Mouse (Mus musculus) kidney, adult 2 months (tissue): ENCODE data around the gene Tuba3a. TPM values are rescaled to one million over a fixed set of nuclear protein-coding genes. Genes with fewer than 3 reads are reported as not detected.
A peak's percentile ranks its signal among the peaks of the same experiment; 100 is the strongest.
"Not testable (repeated sequence)": the region's sequence is repeated elsewhere in the genome, so short reads cannot be mapped to it uniquely, and the experiment has no call there.

Experiments
- DNase-seq: peaks from one replicate; pipeline ENCODE4 v3.0.0; 2021
- H3K27ac ChIP-seq: fragments of 200-500 bp; 2 replicates; pipeline ENCODE4 v1.5.1; 2012; ENCODE audit warnings: low read depth, low read length, control low read depth, inconsistent platforms; ENCODE audit not compliant: insufficient read depth
- H3K27me3 ChIP-seq: fragments of 200-500 bp; replicated peaks from 2 replicates; pipeline ENCODE4 v1.6.1; 2012; ENCODE audit warnings: mild to moderate bottlenecking, moderate library complexity, low read length, inconsistent platforms; ENCODE audit not compliant: control insufficient read depth, insufficient read depth
- H3K36me3 ChIP-seq: fragments of 200-500 bp; 2 replicates; pipeline ENCODE4 v1.6.1; 2012; ENCODE audit warnings: mild to moderate bottlenecking, moderate library complexity, low read length, inconsistent platforms; ENCODE audit not compliant: control insufficient read depth, insufficient read depth
- H3K4me1 ChIP-seq: fragments of 200-500 bp; 2 replicates; pipeline ENCODE4 v1.6.1; 2011; ENCODE audit warnings: low read length; ENCODE audit not compliant: control insufficient read depth, insufficient read depth
- H3K4me3 ChIP-seq: fragments of 200-500 bp; 2 replicates; pipeline ENCODE4 v1.5.1; 2011; ENCODE audit warnings: mild to moderate bottlenecking, low read depth, low read length, control low read depth; ENCODE audit not compliant: insufficient read depth
- CTCF ChIP-seq: fragments of 200-500 bp; conservative IDR thresholded peaks from 2 replicates; pipeline ENCODE4 v1.5.1; 2011; ENCODE audit warnings: low read depth, mild to moderate bottlenecking, control low read depth, low read length, moderate library complexity, mixed read lengths; ENCODE audit not compliant: insufficient read depth, insufficient read length
- POLR2A ChIP-seq: fragments of 200-500 bp; IDR thresholded peaks from one replicate; pipeline ENCODE4 v1.6.1; 2011; ENCODE audit warnings: low read depth, low read length, control low read depth
- WGBS: fragments of 180-500 bp; shearing (Covaris S2); methylation state at CpG from one replicate; pipeline ENCODE4 v1.1.7; 2018; 5-methylcytosine and 5-hydroxymethylcytosine counted together
- polyA plus RNA-seq: library from polyadenylated mRNA; depleted of rRNA; stranded (reverse); fragments of >200 nt; gene quantifications from 2 replicates; pipeline ENCODE4 v1.2.3, GENCODE M21; 2012

Tuba3a gene
- polyA plus RNA-seq, 1 experiment: 0.39 TPM

GRCm38 (mm10) chr6:125305465-125305864 lies 19.6 kb upstream of the Tuba3a start:
- no peaks in the 10 kb centered on the region for H3K27me3 ChIP-seq
- WGBS: 74% methylated on average over 6 of the region's 6 CpGs
- H3K4me3 ChIP-seq: no peak overlapping the region
- TF ChIP-seq POLR2A (no peak), CTCF (no peak)
- no peaks in the 10 kb centered on the region for H3K4me1 ChIP-seq
- no peak for DNase-seq
- H3K36me3 ChIP-seq: peaks cover 3% of the 10 kb centered on the region; the same call in 1 of the 2 replicates
- no peak overlapping the region for H3K27ac ChIP-seq

DNA sequence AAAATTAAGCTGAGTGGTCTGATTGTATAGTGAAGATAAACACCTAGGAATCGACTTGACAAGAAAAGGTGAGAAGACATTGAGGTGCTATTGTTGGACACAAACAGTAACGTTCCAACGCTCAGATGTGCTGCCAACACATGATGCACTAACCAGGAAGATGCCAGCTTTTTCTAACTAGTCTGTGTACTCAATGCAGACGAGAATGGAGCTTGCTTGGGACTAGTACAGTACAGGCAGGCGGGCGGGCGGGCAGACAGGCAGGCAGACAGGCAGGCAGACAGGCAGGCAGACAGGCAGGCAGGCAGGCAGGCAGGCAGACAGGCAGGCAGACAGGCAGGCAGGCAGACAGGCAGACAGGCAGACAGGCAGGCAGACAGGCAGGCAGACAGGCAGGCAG lies 18.6 kb upstream of the Tuba3a start:
- 92% methylated on average over 7 of the region's 7 CpGs for WGBS

GRCm38 (mm10) chr6:125303242-125303641 lies 17.4 kb upstream of the Tuba3a start:
- H3K4me1 ChIP-seq: no peaks in the 10 kb centered on the region
- peaks cover 3% of the 10 kb centered on the region; the same call in 1 of the 2 replicates for H3K36me3 ChIP-seq
- no peak for TF ChIP-seq POLR2A
- TF ChIP-seq CTCF: no peak
- DNase-seq: peak; percentile 27
- 53% methylated on average over 4 of the region's 4 CpGs for WGBS
- H3K27ac ChIP-seq: peak overlapping the region; percentile 57; the same call in 1 of the 2 replicates
- H3K27me3 ChIP-seq: no peaks in the 10 kb centered on the region
- no peak overlapping the region for H3K4me3 ChIP-seq

More for the DNA sequence above, 18.6 kb upstream of the Tuba3a start:
- not testable (repeated sequence) for DNase-seq, H3K4me3 ChIP-seq, H3K27me3 ChIP-seq, H3K36me3 ChIP-seq, H3K4me1 ChIP-seq, H3K27ac ChIP-seq

- WGBS: 65% methylated on average over 24 of the region's 24 CpGs
- no peaks in the 10 kb centered on the region for H3K4me1 ChIP-seq
- no peaks in the 10 kb centered on the region for H3K36me3 ChIP-seq
- DNase-seq: peak; percentile 59
- no peaks in the 10 kb centered on the region for H3K27me3 ChIP-seq
- H3K27ac ChIP-seq: peak overlapping the region; percentile 57
- H3K4me3 ChIP-seq: no peak overlapping the region
- TF ChIP-seq POLR2A (no peak), CTCF (no peak)
Observed at GRCm38 (mm10) chr6:125302231-125302982, 16.6 kb upstream of the Tuba3a start.

- 75% methylated on average over 1 of the region's 1 CpGs for WGBS
- no peaks in the 10 kb centered on the region for H3K27me3 ChIP-seq
- no peaks in the 10 kb centered on the region; the same call in 1 of the 2 replicates for H3K4me1 ChIP-seq
- TF ChIP-seq CTCF: no peak
- no peak for TF ChIP-seq POLR2A
- no peak overlapping the region for H3K4me3 ChIP-seq
- no peak overlapping the region for H3K27ac ChIP-seq
- DNase-seq: no peak
- H3K36me3 ChIP-seq: no peaks in the 10 kb centered on the region
Observed at GRCm38 (mm10) chr6:125300982-125301381, 15.1 kb upstream of the Tuba3a start.

DNA sequence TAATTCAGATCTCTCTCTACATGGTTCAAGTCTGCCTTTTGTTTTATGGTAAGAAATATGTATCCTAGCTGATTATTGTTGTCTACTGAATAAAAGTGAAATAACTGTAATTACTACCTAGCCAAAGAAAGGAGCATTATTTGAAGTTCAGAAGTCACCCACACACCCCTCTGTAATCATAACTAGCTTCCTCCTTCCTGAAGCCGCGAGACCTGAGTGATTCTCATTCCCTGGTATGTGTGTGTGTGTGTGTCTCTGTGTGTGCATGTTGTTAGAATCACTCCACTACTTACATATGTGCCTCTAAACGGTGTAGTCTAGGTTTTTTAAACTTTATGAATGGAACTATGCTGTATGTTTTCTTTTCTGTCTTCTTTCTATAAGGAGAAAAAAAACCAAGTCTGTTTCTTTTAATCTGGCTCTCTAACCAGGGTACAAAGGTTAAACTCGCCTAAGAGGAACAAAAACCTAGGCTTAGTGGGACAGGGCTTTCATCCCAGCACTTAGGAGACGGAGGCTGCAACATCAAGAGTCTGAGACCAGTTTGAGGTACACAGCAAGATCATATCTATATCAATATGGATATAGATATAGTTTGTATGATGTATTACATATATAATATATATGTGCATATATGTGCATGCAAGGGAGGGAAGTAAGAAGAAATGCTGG lies 11.4 kb upstream of the Tuba3a start:
- Histone ChIP-seq H3K4me1 (no peaks in the 10 kb centered on the region; the same call in 1 of the 2 replicates), H3K27me3 (no peaks in the 10 kb centered on the region), H3K4me3 (no peak overlapping the region), H3K36me3 (no peaks in the 10 kb centered on the region), H3K27ac (peak overlapping the region; percentile 70)
- peak; percentile 48 for DNase-seq
- WGBS: 47% methylated on average over 5 of the region's 5 CpGs
- TF ChIP-seq CTCF (no peak), POLR2A (no peak)

GRCm38 (mm10) chr6:125294049-125294448 lies 8.2 kb upstream of the Tuba3a start:
- Histone ChIP-seq H3K4me3 (no peak overlapping the region), H3K4me1 (no peaks in the 10 kb centered on the region; the same call in 1 of the 2 replicates), H3K27me3 (no peaks in the 10 kb centered on the region), H3K27ac (no peak overlapping the region), H3K36me3 (no peaks in the 10 kb centered on the region)
- 79% methylated on average over 4 of the region's 4 CpGs for WGBS
- TF ChIP-seq CTCF (no peak), POLR2A (no peak)
- no peak for DNase-seq
